Mouse (Mus musculus) stomach, postnatal 0 days (tissue): Measurements from ENCODE around the gene Adad2.

Experiments used
- CTCF ChIP-seq: IDR thresholded peaks from 2 replicates; pipeline ENCODE4 v1.5.1; 2016; ENCODE audit warnings: antibody characterized with exemption, low read depth, mild to moderate bottlenecking, moderate library complexity
- EP300 ChIP-seq: optimal IDR thresholded peaks from 2 replicates; pipeline ENCODE3; 2016; ENCODE audit warnings: antibody characterized with exemption

GRCm38 (mm10) chr8:119632909-119633308, 20.4 kb downstream of the Adad2 start:
- TF ChIP-seq CTCF (no peak), EP300 (no peak)
